Mouse (Mus musculus) neural tube, embryonic 13.5 days (tissue): ENCODE data around the gene Noc2l. TPM values are rescaled to one million over a fixed set of nuclear protein-coding genes. Genes with fewer than 3 reads are reported as not detected.

Experiments
- ATAC-seq: fragments of 200-750 bp; cut with Nextera tagmentation; 2 replicates; pipeline ENCODE4 v1.8.0; 2017; ENCODE audit warnings: low read depth, mild to moderate bottlenecking, moderate TSS enrichment, moderate library complexity
- H3K27ac ChIP-seq: fragments of 300-500 bp; sonication (generic); replicated peaks from 2 replicates; pipeline ENCODE4 v1.5.1; 2015; ENCODE audit warnings: moderate library complexity, mild to moderate bottlenecking, inconsistent platforms
- H3K27me3 ChIP-seq: fragments of 300-500 bp; sonication (generic); 2 replicates; pipeline ENCODE4 v1.6.1; 2015; ENCODE audit warnings: mild to moderate bottlenecking, inconsistent platforms
- H3K36me3 ChIP-seq: fragments of 300-500 bp; sonication (generic); 2 replicates; pipeline ENCODE4 v1.6.1; 2015; ENCODE audit warnings: mild to moderate bottlenecking, inconsistent platforms
- H3K4me1 ChIP-seq: fragments of 300-500 bp; sonication (generic); replicated peaks from 2 replicates; pipeline ENCODE4 v1.6.1; 2015; ENCODE audit warnings: inconsistent platforms
- H3K4me2 ChIP-seq: fragments of 300-500 bp; sonication (generic); 2 replicates; pipeline ENCODE4 v1.6.1; 2015; ENCODE audit warnings: inconsistent platforms, mild to moderate bottlenecking, moderate library complexity
- H3K4me3 ChIP-seq: fragments of 300-500 bp; sonication (generic); 2 replicates; pipeline ENCODE4 v1.5.1; 2015; ENCODE audit warnings: mild to moderate bottlenecking, inconsistent platforms
- H3K9ac ChIP-seq: fragments of 300-500 bp; sonication (generic); 2 replicates; pipeline ENCODE4 v1.6.1; 2015; ENCODE audit warnings: moderate library complexity, mild to moderate bottlenecking, inconsistent platforms
- H3K9me3 ChIP-seq: fragments of 300-500 bp; sonication (generic); 2 replicates; pipeline ENCODE4 v1.6.1; 2016; ENCODE audit warnings: inconsistent platforms
- WGBS: fragments of 180-500 bp; shearing (Covaris S2); methylation state at CpG from one replicate; pipeline ENCODE4 v1.1.7; 2015; 5-methylcytosine and 5-hydroxymethylcytosine counted together
- microRNA-seq: library from miRNA; unstranded; fragments of <30 nt; microRNA quantifications from one replicate; pipeline ENCODE4, GENCODE M21; 2016
- polyA plus RNA-seq: library from polyadenylated mRNA; unstranded; fragments of >200 nt; fragmentation: Nextera tagmentation; extraction: Ambion mirVana; gene quantifications from 2 replicates; pipeline ENCODE4 v1.2.1, GENCODE M21; 2015

Gene Noc2l
- polyA plus RNA-seq, 1 experiment from 2014 or later, result 49.5 TPM

DNA sequence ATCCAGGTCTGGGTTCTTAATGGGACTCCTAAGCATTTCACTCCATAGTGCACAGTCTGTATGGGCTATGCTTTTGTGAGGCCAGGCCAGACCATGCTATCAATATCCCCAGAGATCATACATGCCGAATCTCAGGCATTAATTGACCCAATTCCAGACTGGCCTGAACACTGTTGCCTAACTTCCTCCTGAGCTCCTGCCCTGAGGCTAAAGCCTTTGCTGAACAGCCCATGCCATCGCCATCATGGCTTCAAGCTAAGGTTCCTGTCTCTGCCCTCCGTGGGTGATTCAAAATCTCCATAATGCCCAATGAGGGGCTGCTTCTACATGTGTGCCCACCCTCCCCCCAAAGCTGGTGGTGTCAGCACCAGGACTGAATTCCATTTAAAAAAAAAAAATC lies 16.8 kb downstream of the Noc2l start:
- Histone ChIP-seq H3K4me1 (peaks cover 30% of the 10 kb centered on the region), H3K9ac (no peak overlapping the region), H3K4me2 (no peak overlapping the region), H3K27me3 (peaks cover 32% of the 10 kb centered on the region), H3K9me3 (no peaks in the 10 kb centered on the region), H3K4me3 (no peak overlapping the region), H3K27ac (peak overlapping the region; percentile 24), H3K36me3 (peaks cover 20% of the 10 kb centered on the region)
- WGBS, result 22% methylated on average over 3 of the region's 3 CpGs
- ATAC-seq, result 0 out of 2 replicates have a peak, but pooled peaks have one; percentile 13

DNA sequence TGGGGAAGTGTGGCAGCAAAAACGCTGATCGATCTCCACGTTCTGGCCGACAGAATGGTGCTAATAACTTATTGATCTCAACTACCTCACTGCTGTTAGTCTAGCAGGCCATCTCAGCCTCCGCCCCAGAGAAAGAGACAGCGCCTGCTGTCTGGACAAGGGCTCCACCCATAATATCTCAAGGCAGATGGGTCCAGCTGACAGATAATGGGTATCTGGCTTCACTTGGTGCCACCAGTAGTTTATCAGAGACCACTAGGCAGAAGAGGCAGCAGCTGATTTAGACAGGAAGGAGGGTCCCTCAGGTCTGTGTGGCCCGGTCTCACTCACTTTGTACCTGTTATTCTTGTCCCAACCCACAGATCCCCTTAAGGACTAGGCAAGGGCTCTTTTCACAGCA lies 17.2 kb downstream of the Noc2l start:
- H3K4me2 ChIP-seq, result no peak overlapping the region
- no peak overlapping the region for H3K4me3 ChIP-seq
- peak overlapping the region; percentile 24; the same call in 1 of the 2 replicates for H3K27ac ChIP-seq
- no peak overlapping the region for H3K9ac ChIP-seq
- no peak for ATAC-seq
- 46% methylated on average over 7 of the region's 7 CpGs for WGBS
- peaks cover 30% of the 10 kb centered on the region for H3K4me1 ChIP-seq
- no peaks in the 10 kb centered on the region for H3K9me3 ChIP-seq
- peaks cover 16% of the 10 kb centered on the region for H3K36me3 ChIP-seq
- H3K27me3 ChIP-seq, result peaks cover 32% of the 10 kb centered on the region

DNA sequence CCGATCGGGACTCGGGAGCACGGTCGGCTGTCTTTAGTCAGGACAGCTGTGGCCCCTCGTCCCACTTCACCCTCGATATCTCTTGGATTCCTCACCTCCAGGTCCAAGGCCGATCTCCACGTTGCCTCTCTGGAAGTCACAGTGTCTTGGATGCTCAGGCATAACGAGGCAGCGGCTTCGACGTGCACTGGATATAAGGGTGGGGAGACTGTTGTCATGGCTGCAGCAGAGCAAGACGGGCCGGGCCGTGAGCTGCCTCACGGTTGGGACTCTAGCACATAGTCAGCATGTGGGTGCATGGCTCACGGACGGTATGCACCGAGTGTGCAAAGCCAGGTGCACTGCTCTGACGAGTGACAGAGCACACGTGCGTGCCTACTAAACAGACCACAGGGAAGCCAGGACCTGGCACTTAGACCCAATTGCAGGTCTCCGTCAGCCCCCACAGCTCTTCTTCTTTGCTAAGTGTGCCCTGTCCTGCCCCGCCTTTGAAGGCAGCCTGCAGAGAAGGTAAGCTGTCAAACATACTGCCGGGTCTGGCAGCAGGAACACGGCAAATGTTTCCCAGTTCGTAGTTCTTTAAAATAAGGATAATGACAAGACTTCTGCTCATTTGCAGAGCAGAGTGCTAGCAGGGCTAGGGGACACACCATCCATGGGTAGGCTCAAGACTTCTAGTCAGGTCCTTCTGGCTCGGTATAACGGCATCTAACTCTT lies 18.7 kb downstream of the Noc2l start:
- Histone ChIP-seq H3K4me3 (peak overlapping the region; percentile 26), H3K36me3 (peaks cover 1% of the 10 kb centered on the region; the same call in 1 of the 2 replicates), H3K4me1 (peaks cover 30% of the 10 kb centered on the region), H3K4me2 (peak overlapping the region; percentile 50), H3K27me3 (peaks cover 32% of the 10 kb centered on the region), H3K9me3 (no peaks in the 10 kb centered on the region), H3K27ac (no peak overlapping the region; the same call in 1 of the 2 replicates), H3K9ac (peak overlapping the region; percentile 55)
- peak; percentile 59 for ATAC-seq
- WGBS, result 2% methylated on average over 28 of the region's 30 CpGs

DNA sequence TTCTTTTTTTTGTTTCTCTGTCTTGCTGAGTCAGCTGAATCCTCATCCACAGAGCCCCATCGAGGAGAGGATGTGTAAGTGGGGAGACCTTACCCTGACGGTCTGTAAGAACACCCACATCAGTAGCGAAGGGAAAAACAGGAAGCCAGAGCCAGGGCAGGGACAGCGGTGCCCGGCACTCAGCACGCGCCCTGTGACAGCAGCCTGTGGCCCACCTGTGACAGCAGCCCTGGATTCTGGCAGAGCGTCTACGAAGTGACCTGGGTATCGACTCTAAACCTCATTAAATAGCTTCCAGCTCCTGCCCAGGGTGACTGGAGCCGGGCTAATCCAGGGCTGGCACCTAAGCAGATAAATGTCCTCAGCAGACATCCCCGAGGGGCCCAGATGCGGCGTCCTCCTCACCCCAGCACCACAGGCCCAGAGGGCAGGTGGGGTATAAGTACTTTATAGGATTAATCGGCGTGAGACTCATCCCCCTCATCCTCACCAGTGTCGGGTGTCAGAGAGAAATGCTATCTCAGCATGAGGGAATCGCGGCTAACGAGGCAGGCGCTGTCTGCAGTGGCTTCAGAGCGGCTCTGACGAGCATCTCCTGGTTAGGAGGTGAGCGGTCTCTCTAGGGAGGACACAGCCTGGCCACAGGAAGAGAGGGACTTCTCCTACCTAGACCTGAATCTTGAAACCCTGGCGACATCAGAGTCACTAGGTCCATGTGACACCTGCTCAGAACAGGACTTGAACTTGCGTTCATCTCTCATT lies 19.4 kb downstream of the Noc2l start, which contains the start of gene Samd11:
Samd11 (minus strand) TSS at position 580 of the 762 bp plus-strand sequence.
- ATAC-seq, result peak; percentile 57
- peak within 1 kb of the TSS; percentile 55 for H3K9ac ChIP-seq
- H3K4me3 ChIP-seq, result peak within 1 kb of the TSS; percentile 26
- peaks cover 32% of the 10 kb centered on the region for H3K27me3 ChIP-seq
- no peaks in the 10 kb centered on the region for H3K36me3 ChIP-seq
- peak within 1 kb of the TSS; percentile 50 for H3K4me2 ChIP-seq
- H3K9me3 ChIP-seq, result no peaks in the 10 kb centered on the region
- peaks cover 30% of the 10 kb centered on the region for H3K4me1 ChIP-seq
- H3K27ac ChIP-seq, result no peak within 1 kb of the TSS
- 4% methylated on average over 26 of the region's 26 CpGs for WGBS

Small RNAs within 50 kb of the gene (microRNA-seq; reads per million reads assigned to microRNA genes)
- gene Mir7658, result 1.2 reads per million

Other genes with a start within 250 kb of the Noc2l start
- 25.1 and 25.5 TPM in 2 replicates for gene B3galt6, start 243.4 kb upstream of the Noc2l start, polyA plus RNA-seq
- gene Sdf4, start 243.1 kb upstream of the Noc2l start, polyA plus RNA-seq, result 132 and 139 TPM in 2 replicates
- 0.77 and 1.2 TPM in 2 replicates for gene Tnfrsf4, start 222.2 kb upstream of the Noc2l start, polyA plus RNA-seq
- gene Tnfrsf18, start 209.8 kb upstream of the Noc2l start, polyA plus RNA-seq, result 1.6 and 2.7 TPM in 2 replicates
- gene Ttll10, start 176.6 kb upstream of the Noc2l start, polyA plus RNA-seq, result not detected in 2 replicates
- gene 9430015G10Rik, start 126.0 kb upstream of the Noc2l start, polyA plus RNA-seq, result 25.0 and 27.7 TPM in 2 replicates
- 0.66 and 0.69 TPM in 2 replicates for gene Rnf223, start 105.5 kb upstream of the Noc2l start, polyA plus RNA-seq
- gene Agrn, start 38.5 kb upstream of the Noc2l start, polyA plus RNA-seq, result 120 and 122 TPM in 2 replicates
- gene Isg15, start 35.2 kb upstream of the Noc2l start, polyA plus RNA-seq, result 0.84 and 2.2 TPM in 2 replicates
- 5.1 and 5.6 TPM in 2 replicates for gene AW011738, start 32.7 kb upstream of the Noc2l start, polyA plus RNA-seq
- 1.8 TPM in 2 replicates for gene Perm1, start 20.1 kb upstream of the Noc2l start, polyA plus RNA-seq
- gene Plekhn1, start 1.2 kb upstream of the Noc2l start, polyA plus RNA-seq, result 26.1 and 27.3 TPM in 2 replicates
- gene Samd11, start 19.6 kb downstream of the Noc2l start, polyA plus RNA-seq, result 2.1 and 2.9 TPM in 2 replicates
- not detected in 2 replicates for gene Vmn2r-ps159, start 95.1 kb downstream of the Noc2l start, polyA plus RNA-seq